Mouse (Mus musculus) MN1 (cell line): Measurements from ENCODE around the gene Ntrk1.

Source experiments
- DNase-seq: peaks from one replicate; pipeline ENCODE4 v3.0.0-alpha.2; 2016; ENCODE audit warnings: low spot score

The Ntrk1 gene

GRCm38 (mm10) chr3:87785626-87786214, 9.2 kb downstream of the Ntrk1 start:
- DNase-seq = peak; percentile 92

GRCm38 (mm10) chr3:87785156-87785555, 9.8 kb downstream of the Ntrk1 start:
- no peak for DNase-seq

- DNase-seq = no peak
Measured at GRCm38 (mm10) chr3:87783282-87784023, 11.5 kb downstream of the Ntrk1 start.

- DNase-seq = no peak
Measured at GRCm38 (mm10) chr3:87779086-87779485, 15.9 kb downstream of the Ntrk1 start.

GRCm38 (mm10) chr3:87778283-87778682, 16.7 kb downstream of the Ntrk1 start:
- DNase-seq = peak; percentile 37

GRCm38 (mm10) chr3:87771088-87771487, 23.9 kb downstream of the Ntrk1 start:
- no peak for DNase-seq

GRCm38 (mm10) chr3:87770280-87770679, 24.7 kb downstream of the Ntrk1 start:
- peak; percentile 87 for DNase-seq

GRCm38 (mm10) chr3:87769506-87769905, 25.5 kb downstream of the Ntrk1 start:
- DNase-seq = no peak

GRCm38 (mm10) chr3:87768844-87769243, 26.1 kb downstream of the Ntrk1 start:
- DNase-seq = peak; percentile 86

- DNase-seq = no peak
Measured at GRCm38 (mm10) chr3:87768431-87768830, 26.5 kb downstream of the Ntrk1 start.

GRCm38 (mm10) chr3:87767764-87768163, 27.2 kb downstream of the Ntrk1 start:
- DNase-seq = no peak

- DNase-seq = no peak
Measured at GRCm38 (mm10) chr3:87766284-87766667, 28.7 kb downstream of the Ntrk1 start.

- DNase-seq = no peak
Measured at GRCm38 (mm10) chr3:87765631-87766283, 29.2 kb downstream of the Ntrk1 start.

- DNase-seq = peak; percentile 28
Measured at GRCm38 (mm10) chr3:87765091-87765490, 29.9 kb downstream of the Ntrk1 start.

GRCm38 (mm10) chr3:87764506-87764905, 30.5 kb downstream of the Ntrk1 start:
- DNase-seq = peak; percentile 32

GRCm38 (mm10) chr3:87763683-87764289, 31.2 kb downstream of the Ntrk1 start:
- peak; percentile 73 for DNase-seq

- no peak for DNase-seq
Measured at GRCm38 (mm10) chr3:87763202-87763601, 31.8 kb downstream of the Ntrk1 start.

- no peak for DNase-seq
Measured at GRCm38 (mm10) chr3:87761408-87762375, 33.3 kb downstream of the Ntrk1 start.

- DNase-seq = no peak
Measured at GRCm38 (mm10) chr3:87758641-87759040, 36.3 kb downstream of the Ntrk1 start.

- no peak for DNase-seq
Measured at GRCm38 (mm10) chr3:87756488-87756887, 38.5 kb downstream of the Ntrk1 start.

GRCm38 (mm10) chr3:87755964-87756363, 39.0 kb downstream of the Ntrk1 start:
- DNase-seq = peak; percentile 70

GRCm38 (mm10) chr3:87753829-87754228, 41.1 kb downstream of the Ntrk1 start:
- no peak for DNase-seq
